Mouse (Mus musculus) lung, adult 2 months (tissue): Measurements from ENCODE around the gene Gabra6.

ENCODE experiments used
- CTCF ChIP-seq: fragments of 200-500 bp; IDR thresholded peaks from 2 replicates; pipeline ENCODE4 v1.5.1; 2011; ENCODE audit warnings: mild to moderate bottlenecking, low read length, control low read depth; ENCODE audit not compliant: insufficient read depth
- POLR2A ChIP-seq: fragments of 200-500 bp; IDR thresholded peaks from 2 replicates; pipeline ENCODE4 v1.6.1; 2011; ENCODE audit warnings: low read depth, mild to moderate bottlenecking, control low read depth, low read length, borderline replicate concordance; ENCODE audit errors: extremely low read depth

DNA sequence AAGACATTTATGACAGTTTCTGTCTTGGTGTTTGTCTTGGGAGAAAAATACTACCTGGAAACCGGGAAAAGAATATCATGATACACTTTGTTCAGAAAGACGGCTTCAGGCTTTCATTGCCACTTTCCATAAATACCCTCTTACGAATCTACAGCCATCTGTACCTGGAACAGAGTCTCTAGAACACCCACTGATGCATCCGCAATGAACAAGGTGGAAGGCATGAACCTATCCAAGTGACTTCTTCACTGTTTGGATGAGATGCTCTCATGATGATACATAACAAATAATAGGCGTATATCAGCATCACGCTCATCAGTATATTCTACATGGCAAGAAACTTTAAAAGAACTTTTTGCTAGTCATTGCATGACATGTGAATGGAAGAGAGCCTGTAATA lies 1.8 kb downstream of the Gabra6 start:
- TF ChIP-seq POLR2A (no peak), CTCF (no peak)
